Mouse (Mus musculus) neutrophil, adult 83 days (primary cell): ENCODE data around the gene Zfp92. TPM values are rescaled to one million over a fixed set of nuclear protein-coding genes. Genes with fewer than 3 reads are reported as not detected.

ENCODE experiments used
- total RNA-seq, 2 experiments: library from RNA; stranded (reverse); gene quantifications; one replicate each; pipeline ENCODE4 v1.2.4; 2023

Gene Zfp92
- total RNA-seq = not detected

DNA sequence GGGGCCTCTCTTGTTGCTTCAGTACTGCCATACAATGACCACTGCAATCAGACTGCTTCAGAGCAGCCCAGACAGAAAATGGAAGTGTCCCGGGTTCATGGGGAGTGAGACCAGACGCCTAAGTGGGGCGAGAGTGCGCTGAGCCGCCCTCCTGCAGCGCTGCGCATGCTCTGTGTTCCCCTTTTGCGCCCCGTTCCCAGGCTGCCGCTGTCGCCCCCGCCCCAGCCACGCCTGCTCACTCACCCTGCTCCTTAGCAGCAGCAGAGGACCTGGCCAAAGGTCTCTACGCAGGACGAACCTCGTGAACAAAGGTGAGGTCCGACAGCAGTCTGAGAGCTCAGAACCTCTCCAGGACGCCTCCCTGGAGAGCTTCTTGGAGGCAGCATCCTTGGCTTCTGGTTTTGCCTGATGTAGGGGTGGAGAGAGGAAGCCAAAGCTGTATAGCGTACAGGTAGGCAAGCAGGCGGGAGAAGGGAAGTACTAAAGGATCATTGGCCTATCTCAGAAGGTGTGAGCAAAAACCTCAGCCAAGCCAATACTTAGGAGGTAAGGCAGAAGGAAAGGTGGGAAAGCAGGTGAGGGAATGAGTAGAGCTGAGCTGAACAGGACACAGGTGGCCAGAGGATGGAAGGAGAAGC lies at the start of gene Zfp92:
Gene Zfp92 (plus strand): TSS at position 217 of the 638 bp plus-strand sequence.

DNA sequence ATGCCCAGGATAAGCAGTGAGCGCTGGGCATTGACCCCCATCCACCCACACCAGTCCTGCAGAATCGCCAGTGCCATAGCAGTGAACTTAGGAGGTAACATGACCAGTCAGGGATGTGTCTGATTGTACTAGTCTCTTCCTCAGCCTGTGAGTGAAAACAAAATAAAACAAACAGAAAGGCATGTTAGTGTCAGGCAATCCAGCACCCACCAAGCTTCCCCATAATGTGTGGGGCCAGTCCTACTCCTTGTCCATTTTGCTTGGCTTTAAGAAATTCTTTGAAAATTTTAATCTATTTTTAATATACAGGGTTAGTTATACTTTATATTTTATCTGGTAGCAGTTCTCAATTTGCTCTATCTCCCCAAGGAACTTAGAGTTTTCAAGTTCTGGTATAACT lies 12.3 kb upstream of the Zfp92 start, which contains the start of gene Gm18336:
Gene Gm18336 (minus strand): TSS at position 101 of the 400 bp plus-strand sequence.

DNA sequence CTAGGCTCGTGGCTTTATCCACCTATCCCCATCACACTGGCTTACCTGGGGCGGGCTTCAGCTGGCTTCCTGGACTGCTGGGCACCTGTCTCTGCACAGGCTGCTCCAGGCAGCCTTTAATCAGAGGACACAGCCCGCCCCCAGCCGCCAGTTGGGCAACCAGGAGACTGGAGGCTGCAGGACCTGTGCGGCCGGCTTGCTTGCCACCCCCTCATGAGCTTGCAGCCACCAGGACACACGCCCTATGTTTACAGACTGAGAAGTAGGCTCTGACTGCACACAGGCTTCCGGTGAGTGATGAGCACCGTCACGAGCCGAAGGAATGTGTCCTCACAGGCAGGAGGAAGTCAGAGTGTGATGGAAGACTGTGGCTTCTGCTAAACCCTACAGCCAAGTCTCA lies 24.4 kb downstream of the Zfp92 start, which contains the start of gene Trex2:
Gene Trex2 (minus strand): TSS at position 93 of the 400 bp plus-strand sequence.

GRCm38 (mm10) chrX:73458877-73459392 lies 48.0 kb downstream of the Zfp92 start, which contains the start of gene Haus7:
Gene Haus7, minus strand, starts transcription at chrX:73459044.

Other genes with a start within 250 kb of the Zfp92 start
- not detected for gene Spin2d, start 234.1 kb upstream of the Zfp92 start, total RNA-seq
- 1 to 10 TPM in 1 of 2 experiments, under 1 TPM in 1; 0.26 to 2.4 TPM for gene Xlr3b, start 218.9 kb upstream of the Zfp92 start, total RNA-seq
- 1 to 10 TPM in 1 of 2 experiments, not detected in 1; 3.1 TPM for gene Xlr4b, start 196.8 kb upstream of the Zfp92 start, total RNA-seq
- gene F8a, start 182.8 kb upstream of the Zfp92 start, total RNA-seq = 1 to 10 TPM; 3.6 to 4.1 TPM
- 1 to 10 TPM; 1.6 to 3.3 TPM for gene Xlr4c, start 168.0 kb upstream of the Zfp92 start, total RNA-seq
- not detected for gene Xlr3c, start 145.7 kb upstream of the Zfp92 start, total RNA-seq
- not detected for gene Xlr5a, start 118.1 kb upstream of the Zfp92 start, total RNA-seq
- gene Xlr5c, start 118.1 kb upstream of the Zfp92 start, total RNA-seq = not detected
- not detected for gene Gm45015, start 74.3 kb upstream of the Zfp92 start, total RNA-seq
- 1 to 10 TPM; 4.6 to 7.0 TPM for gene Zfp275, start 68.5 kb upstream of the Zfp92 start, total RNA-seq
- gene Gm18336, start 12.4 kb upstream of the Zfp92 start, total RNA-seq = not detected
- not detected for gene Trex2, start 24.2 kb downstream of the Zfp92 start, total RNA-seq
- 1 to 10 TPM; 8.5 to 9.3 TPM for gene Haus7, start 47.9 kb downstream of the Zfp92 start, total RNA-seq
- 10 to 100 TPM in 1 of 2 experiments, 1 to 10 TPM in 1; 6.6 to 12.2 TPM for gene Bgn, start 72.5 kb downstream of the Zfp92 start, total RNA-seq
- not detected for gene Atp2b3, start 92.0 kb downstream of the Zfp92 start, total RNA-seq
- gene Dusp9, start 228.3 kb downstream of the Zfp92 start, total RNA-seq = under 1 TPM in 1 of 2 experiments, not detected in 1; 0.15 TPM
- gene Pnck, start 249.0 kb downstream of the Zfp92 start, total RNA-seq = not detected